16 mouse cellular contexts compared by ENCODE assay signal in the genomic region with DNA sequence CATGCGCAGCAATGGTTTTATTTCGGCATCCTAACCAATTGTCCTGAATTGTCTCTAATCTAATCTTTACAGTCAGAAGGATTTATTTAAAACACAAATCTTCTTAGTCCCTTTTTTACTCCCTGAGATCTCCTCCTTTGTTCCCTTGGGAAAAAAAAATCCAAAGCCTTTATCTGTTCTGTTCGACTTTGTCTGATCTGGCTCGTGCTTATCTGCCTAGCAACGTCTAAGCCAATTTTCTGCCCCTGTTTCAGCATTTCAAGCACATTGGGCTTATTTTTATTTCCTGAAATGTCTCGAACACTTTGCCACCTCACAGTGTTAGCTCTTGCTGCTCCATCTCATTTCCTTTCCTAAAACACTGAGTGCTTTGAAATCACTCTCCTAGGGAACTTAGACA.
"Had no signal": no experiment of that assay in that cellular context is flagged by ENCODE, and none has a peak within 500 bp of the region (broad histone marks: within the 10 kb centered on the region; RNA-seq: fewer than 3 reads in every experiment).

No protein-coding gene starts in this region.

- ATAC-seq: inflammation-experienced regulatory T-cells, adult 6 months; intestine, postnatal 0 days; liver, postnatal 0 days had no signal

- H3K4me2 ChIP-seq: limb, embryonic 12.5 days; liver, embryonic 13.5 days; lung, embryonic 15.5 days; neural tube, embryonic 13.5 days had no signal

- H3K4me1 ChIP-seq: limb, embryonic 12.5 days; liver, embryonic 13.5 days; lung, embryonic 15.5 days; megakaryocyte, embryonic 14.5 days; neural tube, embryonic 13.5 days had no signal

- H3K9me3 ChIP-seq: limb, embryonic 12.5 days; liver, embryonic 13.5 days; lung, embryonic 15.5 days; megakaryocyte, embryonic 14.5 days; neural tube, embryonic 13.5 days had no signal

- H3K27me3 ChIP-seq: limb, embryonic 12.5 days; liver, embryonic 13.5 days; lung, embryonic 15.5 days; megakaryocyte, embryonic 14.5 days; neural tube, embryonic 13.5 days had no signal

- H3K36me3 ChIP-seq: limb, embryonic 12.5 days; liver, embryonic 13.5 days; lung, embryonic 15.5 days; neural tube, embryonic 13.5 days had no signal

- DNase-seq: kidney, adult 8-10 months; kidney, postnatal 25 days; layer of hippocampus, adult 9-11 months; liver; liver, embryonic 13.5 days; liver, postnatal 0 days; lung, postnatal 14 days; right cerebral cortex, postnatal 4 days; thymus, postnatal 36 days had no signal

- H3K4me3 ChIP-seq: limb, embryonic 12.5 days; liver, embryonic 13.5 days; lung, embryonic 15.5 days; megakaryocyte, embryonic 14.5 days; neural tube, embryonic 13.5 days had no signal

- H3K9ac ChIP-seq: limb, embryonic 12.5 days; liver, embryonic 13.5 days; liver, postnatal 0 days; lung, embryonic 15.5 days; neural tube, embryonic 13.5 days had no signal

- H3K27ac ChIP-seq: limb, embryonic 12.5 days; liver, embryonic 13.5 days; lung, embryonic 15.5 days; macrophage; neural tube, embryonic 13.5 days had no signal
